Mouse (Mus musculus): ENCODE results near the gene Gys1.

DNA sequence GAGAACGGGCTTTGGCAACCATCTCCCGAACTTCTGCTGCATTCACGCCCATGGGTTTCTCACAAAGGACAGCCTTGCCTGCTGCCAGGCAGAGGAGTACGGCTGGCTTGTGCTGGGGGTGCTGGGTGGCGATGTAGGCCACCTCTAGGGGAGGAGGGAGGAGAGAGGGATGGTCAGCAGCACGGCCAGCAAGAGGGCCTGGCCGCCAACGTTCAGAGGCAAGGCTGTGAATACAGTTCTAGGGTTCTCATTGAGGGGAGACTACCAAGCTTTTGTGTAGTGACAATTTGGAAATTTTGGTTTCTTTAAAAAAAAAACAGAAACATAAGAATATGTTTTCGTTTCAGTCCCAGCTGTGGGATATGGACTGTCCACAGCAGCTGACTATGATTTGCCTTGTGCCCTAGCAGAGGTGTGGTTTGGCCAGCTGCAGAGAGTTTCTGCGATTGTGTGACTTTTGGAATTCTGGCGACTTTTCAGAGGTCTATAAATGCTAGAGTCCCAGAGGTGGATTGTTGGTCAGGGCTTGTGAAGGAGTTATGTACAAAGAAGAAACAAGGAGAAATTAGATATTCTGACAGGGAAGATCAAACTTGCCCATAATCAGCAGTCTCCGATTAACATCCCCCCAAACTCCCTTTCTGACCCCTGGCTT lies 52.2 kb downstream of the Gys1 start, which contains the start of gene Gm45808:
- no peak for TF ChIP-seq CTCF (IDR thresholded peaks at IDR 0.05; ENCODE audit: insufficient read depth, low read depth, low read length)
- TF ChIP-seq POLR2A (IDR thresholded peaks at IDR 0.05; ENCODE audit: insufficient read depth, low read depth, low read length), result no peak
